Mouse (Mus musculus) limb, embryonic 13.5 days (tissue): ENCODE data around the gene Hist1h2ab. TPM values are rescaled to one million over a fixed set of nuclear protein-coding genes. Genes with fewer than 3 reads are reported as not detected.
"Not testable (repeated sequence)": the region's sequence is repeated elsewhere in the genome, so short reads cannot be mapped to it uniquely, and the experiment has no call there.

Experiments
- ATAC-seq: fragments of 200-750 bp; cut with Nextera tagmentation; 2 replicates; pipeline ENCODE4 v1.8.0; 2017; ENCODE audit warnings: low read depth, moderate number of reproducible peaks, moderate TSS enrichment; ENCODE audit not compliant: low FRiP score
- H3K27ac ChIP-seq: fragments of 300-500 bp; sonication (generic); 2 replicates; pipeline ENCODE4 v1.5.1; 2015; ENCODE audit warnings: inconsistent platforms, mild to moderate bottlenecking, moderate library complexity
- H3K27me3 ChIP-seq: fragments of 300-500 bp; sonication (generic); 2 replicates; pipeline ENCODE4 v1.6.1; 2015; ENCODE audit warnings: mild to moderate bottlenecking, inconsistent platforms
- H3K36me3 ChIP-seq: fragments of 300-500 bp; sonication (generic); 2 replicates; pipeline ENCODE4 v1.6.1; 2015; ENCODE audit warnings: inconsistent platforms, mild to moderate bottlenecking, moderate library complexity
- H3K4me1 ChIP-seq: fragments of 300-500 bp; sonication (generic); 2 replicates; pipeline ENCODE4 v1.6.1; 2015; ENCODE audit warnings: inconsistent platforms
- H3K4me2 ChIP-seq: fragments of 300-500 bp; sonication (generic); replicated peaks from 2 replicates; pipeline ENCODE4 v1.6.1; 2015; ENCODE audit warnings: inconsistent platforms, mild to moderate bottlenecking, moderate library complexity
- H3K4me3 ChIP-seq: fragments of 300-500 bp; sonication (generic); 2 replicates; pipeline ENCODE4 v1.5.1; 2015; ENCODE audit warnings: moderate library complexity, mild to moderate bottlenecking, inconsistent platforms
- H3K9ac ChIP-seq: fragments of 300-500 bp; sonication (generic); 2 replicates; pipeline ENCODE4 v1.6.1; 2015; ENCODE audit warnings: mild to moderate bottlenecking, inconsistent platforms
- H3K9me3 ChIP-seq: fragments of 300-500 bp; sonication (generic); 2 replicates; pipeline ENCODE4 v1.6.1; 2016; ENCODE audit warnings: inconsistent platforms
- WGBS: fragments of 180-500 bp; shearing (Covaris S2); methylation state at CpG from one replicate; pipeline ENCODE4 v1.1.7; 2015; 5-methylcytosine and 5-hydroxymethylcytosine counted together
- polyA plus RNA-seq: library from polyadenylated mRNA; unstranded; fragments of >200 nt; fragmentation: Nextera tagmentation; extraction: Ambion mirVana; gene quantifications from 2 replicates; pipeline ENCODE4 v1.2.1, GENCODE M21; 2015

Hist1h2ab gene
- polyA plus RNA-seq, 1 experiment from 2014 or later, result 47.8 TPM

DNA sequence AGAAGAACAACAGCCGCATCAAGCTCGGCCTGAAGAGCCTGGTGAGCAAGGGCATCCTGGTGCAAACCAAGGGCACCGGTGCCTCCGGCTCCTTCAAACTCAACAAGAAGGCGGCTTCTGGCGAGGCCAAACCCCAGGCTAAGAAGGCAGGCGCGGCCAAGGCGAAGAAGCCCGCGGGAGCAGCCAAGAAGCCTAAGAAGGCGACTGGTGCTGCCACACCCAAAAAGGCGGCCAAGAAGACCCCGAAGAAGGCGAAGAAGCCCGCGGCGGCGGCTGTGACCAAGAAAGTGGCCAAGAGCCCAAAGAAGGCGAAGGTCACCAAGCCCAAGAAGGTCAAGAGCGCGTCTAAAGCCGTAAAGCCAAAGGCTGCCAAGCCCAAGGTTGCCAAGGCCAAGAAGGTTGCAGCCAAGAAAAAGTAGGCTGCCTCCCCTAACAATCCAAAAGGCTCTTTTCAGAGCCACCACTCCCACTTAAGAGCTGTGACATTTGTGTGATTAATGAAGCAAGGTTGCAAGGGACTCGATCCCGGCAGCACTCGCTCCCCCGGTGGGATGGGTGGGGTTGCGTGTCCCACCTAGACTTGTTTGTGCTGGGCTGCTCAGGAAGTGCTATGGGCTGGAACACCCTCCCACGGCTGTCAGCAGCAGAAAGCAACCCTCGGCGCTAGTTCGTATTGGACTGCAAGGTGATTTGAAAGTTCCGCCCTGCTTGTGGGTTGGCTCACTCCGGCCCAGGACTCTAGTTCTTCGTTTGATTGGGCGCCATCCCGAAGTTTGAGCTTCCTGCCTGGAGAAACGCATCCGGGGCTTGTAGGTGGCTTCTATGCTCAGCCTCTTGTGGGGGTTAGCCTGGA, 11.6 kb upstream of the Hist1h2ab start:
- Histone ChIP-seq H3K36me3 (no peaks in the 10 kb centered on the region), H3K27me3 (no peaks in the 10 kb centered on the region), H3K9ac (peak overlapping the region; percentile 89), H3K4me3 (peak overlapping the region; percentile 64), H3K27ac (peak overlapping the region; percentile 98), H3K4me2 (peak overlapping the region; percentile 95), H3K9me3 (no peaks in the 10 kb centered on the region), H3K4me1 (peaks cover 17% of the 10 kb centered on the region)
- ATAC-seq, result peak; percentile 92
- WGBS, result under 1% methylated on average over 39 of the region's 39 CpGs

DNA sequence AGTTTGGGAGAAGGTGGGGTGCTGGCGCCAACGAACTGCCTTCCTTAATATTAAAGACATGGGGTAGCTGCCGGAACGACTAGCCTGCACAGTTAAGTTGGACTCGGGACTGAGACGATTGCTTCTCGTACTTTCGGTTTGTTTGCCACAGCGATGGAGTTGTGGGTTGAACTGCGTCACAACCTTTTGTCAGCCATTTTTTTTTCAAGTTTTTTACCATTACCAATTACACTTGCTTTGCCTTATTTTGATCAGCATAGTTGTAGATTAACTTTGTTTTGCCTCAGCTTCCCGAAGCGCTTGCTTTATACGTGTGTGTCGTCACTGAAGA, 11.0 kb upstream of the Hist1h2ab start:
- Histone ChIP-seq H3K4me2 (peak overlapping the region; percentile 95), H3K27ac (peak overlapping the region; percentile 98), H3K9ac (peak overlapping the region; percentile 89), H3K9me3 (no peaks in the 10 kb centered on the region), H3K36me3 (no peaks in the 10 kb centered on the region), H3K27me3 (no peaks in the 10 kb centered on the region), H3K4me3 (peak overlapping the region; percentile 64), H3K4me1 (peaks cover 21% of the 10 kb centered on the region)
- no peak; the same call in 1 of the 2 replicates for ATAC-seq
- WGBS, result 2% methylated on average over 14 of the region's 14 CpGs

- Histone ChIP-seq H3K9ac (peak overlapping the region; percentile 89), H3K4me1 (peaks cover 21% of the 10 kb centered on the region), H3K9me3 (no peaks in the 10 kb centered on the region), H3K4me3 (peak overlapping the region; percentile 64), H3K27me3 (no peaks in the 10 kb centered on the region), H3K27ac (peak overlapping the region; percentile 98), H3K36me3 (no peaks in the 10 kb centered on the region), H3K4me2 (peak overlapping the region; percentile 95)
- no peak for ATAC-seq
- 29% methylated on average over 13 of the region's 13 CpGs for WGBS
These were observed 10.6 kb upstream of the Hist1h2ab start for GRCm38 (mm10) chr13:23740256-23740840.

DNA sequence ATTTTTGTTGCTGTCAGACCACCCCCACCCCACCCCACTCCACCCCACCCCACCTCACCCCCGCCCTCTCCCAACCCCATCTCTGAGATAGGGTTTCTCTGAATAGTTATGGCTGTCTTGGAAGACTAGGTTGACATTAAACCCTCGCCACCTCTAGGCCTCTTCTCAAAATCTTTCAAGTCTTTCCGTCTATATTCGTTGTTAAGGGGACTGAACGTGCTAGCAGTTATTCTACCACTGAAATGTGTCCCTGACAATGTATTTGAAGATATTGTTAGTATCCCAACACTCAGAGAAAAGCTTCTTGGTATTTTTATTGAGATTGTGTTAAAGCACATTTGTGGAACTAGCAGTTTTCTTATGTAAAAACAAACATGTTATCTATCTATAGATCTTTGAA, 10.0 kb upstream of the Hist1h2ab start:
- no peaks in the 10 kb centered on the region for H3K9me3 ChIP-seq
- H3K27ac ChIP-seq, result 0 out of 2 replicates have a peak overlapping the region, but pooled peaks have one; percentile 58
- H3K27me3 ChIP-seq, result no peaks in the 10 kb centered on the region
- peak overlapping the region; percentile 89; the same call in 1 of the 2 replicates for H3K9ac ChIP-seq
- no peaks in the 10 kb centered on the region for H3K36me3 ChIP-seq
- ATAC-seq, result no peak
- H3K4me2 ChIP-seq, result peak overlapping the region; percentile 95
- H3K4me3 ChIP-seq, result peak overlapping the region; percentile 64
- WGBS, result 62% methylated on average over 5 of the region's 5 CpGs
- H3K4me1 ChIP-seq, result peaks cover 21% of the 10 kb centered on the region

- Histone ChIP-seq H3K9ac (no peak overlapping the region), H3K4me1 (peaks cover 22% of the 10 kb centered on the region), H3K27me3 (no peaks in the 10 kb centered on the region), H3K4me2 (no peak overlapping the region), H3K4me3 (no peak overlapping the region), H3K9me3 (no peaks in the 10 kb centered on the region), H3K27ac (no peak overlapping the region), H3K36me3 (no peaks in the 10 kb centered on the region)
- no peak for ATAC-seq
These were observed 8.9 kb upstream of the Hist1h2ab start for GRCm38 (mm10) chr13:23742007-23742406.

- 82% methylated on average over 5 of the region's 5 CpGs for WGBS
These were observed 7.7 kb upstream of the Hist1h2ab start for GRCm38 (mm10) chr13:23743215-23743614.

DNA sequence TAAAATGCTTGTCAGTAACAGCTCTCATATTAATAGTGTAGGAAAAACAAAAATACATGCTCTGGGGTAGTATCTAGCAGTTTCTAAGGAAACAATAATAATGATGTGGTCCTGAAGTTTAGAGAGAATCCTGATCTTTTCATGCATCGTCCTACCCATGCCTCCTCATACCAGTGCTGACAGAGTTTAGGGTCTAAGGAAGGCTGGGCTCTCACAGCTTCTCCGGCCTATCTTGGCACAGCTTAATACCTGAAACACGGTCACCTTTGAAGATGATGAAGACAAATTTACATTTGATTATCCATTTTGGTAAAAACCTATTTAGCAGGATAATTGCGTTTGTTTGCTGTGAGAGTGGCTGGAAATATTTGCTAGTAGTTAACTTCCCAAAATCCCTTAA, 7.0 kb upstream of the Hist1h2ab start:
- WGBS, result 40% methylated on average over 4 of the region's 4 CpGs
- no peaks in the 10 kb centered on the region for H3K27me3 ChIP-seq
- peak overlapping the region; percentile 69 for H3K9ac ChIP-seq
- H3K27ac ChIP-seq, result peak overlapping the region; percentile 72; the same call in 1 of the 2 replicates
- ATAC-seq, result no peak
- H3K4me1 ChIP-seq, result peaks cover 34% of the 10 kb centered on the region
- H3K9me3 ChIP-seq, result no peaks in the 10 kb centered on the region
- peak overlapping the region; percentile 49 for H3K4me3 ChIP-seq
- peak overlapping the region; percentile 69 for H3K4me2 ChIP-seq
- no peaks in the 10 kb centered on the region for H3K36me3 ChIP-seq

More at GRCm38 (mm10) chr13:23743215-23743614, 7.7 kb upstream of the Hist1h2ab start:
- H3K9me3 ChIP-seq, result no peaks in the 10 kb centered on the region
- ATAC-seq, result no peak
- no peaks in the 10 kb centered on the region for H3K36me3 ChIP-seq
- no peak overlapping the region for H3K9ac ChIP-seq
- no peak overlapping the region for H3K4me3 ChIP-seq
- H3K4me1 ChIP-seq, result peaks cover 29% of the 10 kb centered on the region
- H3K4me2 ChIP-seq, result no peak overlapping the region
- no peak overlapping the region for H3K27ac ChIP-seq
- no peaks in the 10 kb centered on the region for H3K27me3 ChIP-seq

DNA sequence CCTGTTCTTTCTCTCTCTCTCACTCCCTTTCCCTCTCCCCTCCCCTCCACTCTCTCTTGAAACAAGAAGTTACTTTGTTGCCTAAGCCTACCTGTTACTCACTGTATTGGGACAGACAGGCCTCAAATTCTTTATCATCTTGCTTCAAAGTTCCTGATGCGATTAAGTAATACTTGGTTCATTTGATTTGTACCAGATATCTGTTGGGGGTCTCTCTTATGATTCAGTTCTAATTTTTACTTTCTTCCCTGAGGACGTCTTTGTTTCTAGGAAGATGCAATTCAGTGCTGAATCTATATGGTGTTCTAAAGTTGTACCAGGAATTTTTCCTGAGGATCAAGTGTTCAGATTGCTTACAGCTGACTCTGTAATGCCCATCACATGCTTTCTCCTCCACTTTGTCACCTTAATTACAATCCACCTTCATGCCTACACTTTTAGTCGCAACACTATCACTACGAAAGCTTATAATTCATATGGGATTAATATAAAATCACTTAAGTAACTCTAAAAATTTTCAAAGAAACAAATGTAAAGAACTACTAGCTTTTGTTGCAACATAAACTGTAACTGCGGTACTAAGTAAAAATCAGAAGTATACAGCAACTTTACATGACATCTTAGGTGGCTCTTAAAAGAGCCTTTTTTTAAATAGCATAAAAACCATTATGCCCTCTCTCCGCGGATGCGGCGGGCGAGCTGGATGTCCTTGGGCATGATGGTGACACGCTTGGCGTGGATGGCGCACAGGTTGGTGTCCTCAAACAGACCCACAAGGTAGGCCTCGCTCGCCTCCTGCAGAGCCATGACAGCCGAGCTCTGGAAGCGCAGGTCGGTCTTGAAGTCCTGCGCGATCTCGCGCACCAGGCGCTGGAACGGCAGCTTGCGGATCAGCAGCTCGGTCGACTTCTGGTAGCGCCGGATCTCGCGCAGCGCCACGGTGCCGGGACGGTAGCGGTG, 6.2 kb upstream of the Hist1h2ab start:
- Histone ChIP-seq H3K27ac (peak overlapping the region; percentile 72), H3K9ac (peak overlapping the region; percentile 69), H3K36me3 (no peaks in the 10 kb centered on the region), H3K4me1 (peaks cover 34% of the 10 kb centered on the region), H3K4me2 (peak overlapping the region; percentile 69), H3K4me3 (peak overlapping the region; percentile 49), H3K27me3 (no peaks in the 10 kb centered on the region), H3K9me3 (no peaks in the 10 kb centered on the region)
- WGBS, result under 1% methylated on average over 22 of the region's 36 CpGs
- ATAC-seq, result no peak

- Histone ChIP-seq H3K27me3 (no peaks in the 10 kb centered on the region), H3K36me3 (no peaks in the 10 kb centered on the region), H3K27ac (peak within 1 kb of the TSS; percentile 99), H3K4me1 (peaks cover 30% of the 10 kb centered on the region), H3K4me3 (peak within 1 kb of the TSS; percentile 49), H3K4me2 (peak within 1 kb of the TSS; percentile 69), H3K9me3 (no peaks in the 10 kb centered on the region), H3K9ac (peak within 1 kb of the TSS; percentile 73)
- ATAC-seq, result peak; percentile 74
- under 1% methylated on average over 28 of the region's 28 CpGs for WGBS
These were observed 5.4 kb upstream of the Hist1h2ab start, which contains the start of gene Hist1h3c for GRCm38 (mm10) chr13:23745381-23746161. TSS of gene Hist1h3c (minus strand) at chr13:23745602.

- peak; percentile 93 for ATAC-seq
- peak within 1 kb of the TSS; percentile 99 for H3K27ac ChIP-seq
- not testable (repeated sequence) for H3K27me3 ChIP-seq, H3K36me3 ChIP-seq, H3K9me3 ChIP-seq
- peak within 1 kb of the TSS; percentile 69 for H3K4me2 ChIP-seq
- WGBS, result under 1% methylated on average over 44 of the region's 58 CpGs
- peak within 1 kb of the TSS; percentile 73 for H3K9ac ChIP-seq
- peaks cover 25% of the 10 kb centered on the region for H3K4me1 ChIP-seq
- peak within 1 kb of the TSS; percentile 49 for H3K4me3 ChIP-seq
These were observed 4.5 kb upstream of the Hist1h2ab start, which contains the start of gene Hist1h2bb for GRCm38 (mm10) chr13:23746201-23747080. TSS of gene Hist1h2bb (plus strand) at chr13:23746734.
